Mouse (Mus musculus) limb, embryonic 14.5 days (tissue): ENCODE measurements around the gene Hnf4a. TPM values are rescaled to one million over a fixed set of nuclear protein-coding genes. Genes with fewer than 3 reads are reported as not detected.
"Not testable (repeated sequence)": the region's sequence is repeated elsewhere in the genome, so short reads cannot be mapped to it uniquely, and the experiment has no call there.

Experiments
- ATAC-seq: fragments of 200-750 bp; cut with Nextera tagmentation; 2 replicates; pipeline ENCODE4 v1.8.0; 2017; ENCODE audit warnings: low read depth, moderate number of reproducible peaks, moderate TSS enrichment; ENCODE audit not compliant: low FRiP score
- DNase-seq: peaks from one replicate; pipeline ENCODE4 v3.0.0-alpha.2; 2015; ENCODE audit warnings: low spot score
- H3K27ac ChIP-seq: fragments of 300-500 bp; sonication (generic); replicated peaks from 2 replicates; pipeline ENCODE4 v1.5.1; 2014; ENCODE audit warnings: low read depth, mild to moderate bottlenecking, low read length, moderate library complexity, mixed read lengths
- H3K27me3 ChIP-seq: fragments of 300-500 bp; sonication (generic); 2 replicates; pipeline ENCODE4 v1.6.1; 2014; ENCODE audit warnings: low read length, mixed read lengths; ENCODE audit not compliant: control insufficient read depth, insufficient read depth
- H3K36me3 ChIP-seq: fragments of 300-500 bp; sonication (generic); 2 replicates; pipeline ENCODE4 v1.6.1; 2014; ENCODE audit warnings: mild to moderate bottlenecking, low read length, moderate library complexity, mixed read lengths; ENCODE audit not compliant: control insufficient read depth, insufficient read depth
- H3K4me1 ChIP-seq: fragments of 300-500 bp; sonication (generic); 2 replicates; pipeline ENCODE4 v1.6.1; 2014; ENCODE audit warnings: antibody characterized with exemption, low read length, mixed read lengths; ENCODE audit not compliant: control insufficient read depth, insufficient read depth
- H3K4me2 ChIP-seq: fragments of 300-500 bp; sonication (generic); replicated peaks from 2 replicates; pipeline ENCODE4 v1.6.1; 2014; ENCODE audit warnings: low read depth, mild to moderate bottlenecking, low read length, moderate library complexity; ENCODE audit not compliant: severe bottlenecking
- H3K4me3 ChIP-seq: fragments of 300-500 bp; sonication (generic); replicated peaks from 2 replicates; pipeline ENCODE4 v1.5.1; 2014; ENCODE audit warnings: low read length
- H3K9ac ChIP-seq: fragments of 300-500 bp; sonication (generic); 2 replicates; pipeline ENCODE4 v1.6.1; 2014; ENCODE audit warnings: mild to moderate bottlenecking, low read depth, low read length, moderate library complexity; ENCODE audit not compliant: severe bottlenecking
- H3K9me3 ChIP-seq: fragments of 300-500 bp; sonication (generic); 2 replicates; pipeline ENCODE4 v1.6.1; 2016; ENCODE audit warnings: low read length; ENCODE audit not compliant: control insufficient read depth
- POLR2A ChIP-seq: fragments of 200-500 bp; IDR thresholded peaks from 2 replicates; pipeline ENCODE4 v1.8.0; 2012; ENCODE audit warnings: inconsistent platforms, mild to moderate bottlenecking, moderate library complexity, borderline replicate concordance; ENCODE audit not compliant: insufficient read depth, insufficient read length; ENCODE audit errors: extremely low read depth
- WGBS: fragments of 180-500 bp; shearing (Covaris S2); extraction: QIAGEN DNeasy Blood & Tissue Kit; methylation state at CpG from one replicate; pipeline ENCODE4 v1.1.7; 2014; 5-methylcytosine and 5-hydroxymethylcytosine counted together
- polyA plus RNA-seq, 2 experiments: library from polyadenylated mRNA; depleted of rRNA in 1 of 2; stranded (reverse) in 1 of 2; unstranded in 1 of 2; fragments of >200 nt; fragmentation: Nextera tagmentation in 1 of 2; extraction: Ambion mirVana in 1 of 2; gene quantifications; 2 replicates each; pipeline versions ENCODE4 v1.2.1 to v1.2.3; 2012 to 2014

The Hnf4a gene
- 0.12 and 0.20 TPM in 2 replicates for polyA plus RNA-seq (2012; rRNA removed)
- polyA plus RNA-seq (2014; fragmentation: Nextera tagmentation; extraction: Ambion mirVana) = not detected in 2 replicates

GRCm38 (mm10) chr2:163506300-163507004 lies at the start of gene Hnf4a:
TSS of gene Hnf4a (plus strand) at chr2:163506808.
- no peaks in the 10 kb centered on the region for H3K27me3 ChIP-seq
- H3K4me2 ChIP-seq = no peak within 1 kb of the TSS
- WGBS = 76% methylated on average over 10 of the region's 10 CpGs
- no peaks in the 10 kb centered on the region for H3K4me1 ChIP-seq
- DNase-seq (no peak), ATAC-seq (no peak)
- H3K9ac ChIP-seq = no peak within 1 kb of the TSS
- no peaks in the 10 kb centered on the region for H3K36me3 ChIP-seq
- no peak within 1 kb of the TSS for H3K27ac ChIP-seq
- no peak within 1 kb of the TSS for H3K4me3 ChIP-seq
- TF ChIP-seq POLR2A = no peak
- no peaks in the 10 kb centered on the region for H3K9me3 ChIP-seq

DNA sequence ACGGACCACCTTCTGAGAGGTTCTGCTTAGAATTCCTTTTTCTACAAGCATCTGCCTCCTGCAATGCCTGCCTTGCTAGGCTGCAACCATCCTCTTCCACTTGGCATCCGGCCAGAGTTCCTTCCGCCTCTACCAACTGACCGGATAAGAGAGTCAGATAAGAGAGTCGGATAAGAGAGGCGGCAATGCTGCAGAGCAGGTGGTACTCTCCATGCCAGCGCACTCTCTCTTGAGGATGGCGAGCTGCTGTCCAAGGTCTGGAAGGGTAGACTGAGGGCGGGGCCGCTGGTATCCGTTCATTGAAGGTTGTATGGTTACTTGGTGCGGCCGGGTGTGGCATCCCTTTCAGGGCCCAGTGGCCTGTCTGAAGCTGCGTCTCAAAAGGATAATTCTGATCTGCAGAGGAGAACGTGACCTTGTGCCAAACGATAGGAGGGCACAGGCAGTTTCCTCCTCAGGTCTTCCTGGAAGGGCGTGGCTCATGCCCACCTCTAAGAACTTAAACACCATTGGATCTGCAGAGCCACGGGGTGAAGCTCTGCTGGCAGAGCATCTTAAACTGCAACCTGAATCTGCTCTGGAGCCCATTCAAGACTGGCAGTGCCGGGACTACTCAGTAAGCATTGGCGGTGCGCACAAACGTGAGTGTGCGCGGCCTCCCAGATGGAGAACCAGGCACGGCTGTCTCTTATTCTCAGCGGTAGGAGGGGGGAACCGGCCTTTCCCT lies 47.9 kb upstream of the Hnf4a start:
- TF ChIP-seq POLR2A = no peak
- ATAC-seq = no peak
- no peak for DNase-seq
- H3K4me3 ChIP-seq = no peak overlapping the region
- no peak overlapping the region for H3K9ac ChIP-seq
- H3K27ac ChIP-seq = no peak overlapping the region
- no peaks in the 10 kb centered on the region for H3K36me3 ChIP-seq
- no peak overlapping the region for H3K4me2 ChIP-seq
- no peaks in the 10 kb centered on the region for H3K27me3 ChIP-seq
- H3K9me3 ChIP-seq = no peaks in the 10 kb centered on the region
- no peaks in the 10 kb centered on the region for H3K4me1 ChIP-seq
- 51% methylated on average over 27 of the region's 27 CpGs for WGBS

GRCm38 (mm10) chr2:163459380-163459779 lies 47.2 kb upstream of the Hnf4a start:
- WGBS = 45% methylated on average over 10 of the region's 10 CpGs
- DNase-seq (no peak), ATAC-seq (no peak)

GRCm38 (mm10) chr2:163460622-163461021 lies 46.0 kb upstream of the Hnf4a start:
- Histone ChIP-seq H3K4me3 (no peak overlapping the region), H3K9ac (no peak overlapping the region), H3K4me2 (no peak overlapping the region), H3K36me3 (no peaks in the 10 kb centered on the region), H3K9me3 (no peaks in the 10 kb centered on the region), H3K27ac (no peak overlapping the region), H3K4me1 (no peaks in the 10 kb centered on the region), H3K27me3 (no peaks in the 10 kb centered on the region)
- DNase-seq (no peak), ATAC-seq (no peak)
- TF ChIP-seq POLR2A = no peak
- 90% methylated on average over 8 of the region's 8 CpGs for WGBS

More at GRCm38 (mm10) chr2:163459380-163459779, 47.2 kb upstream of the Hnf4a start:
- no peak overlapping the region for H3K4me3 ChIP-seq
- no peaks in the 10 kb centered on the region for H3K36me3 ChIP-seq
- H3K27ac ChIP-seq = no peak overlapping the region
- H3K27me3 ChIP-seq = no peaks in the 10 kb centered on the region
- TF ChIP-seq POLR2A = no peak
- no peak overlapping the region for H3K9ac ChIP-seq
- H3K4me2 ChIP-seq = no peak overlapping the region
- no peaks in the 10 kb centered on the region for H3K9me3 ChIP-seq
- H3K4me1 ChIP-seq = no peaks in the 10 kb centered on the region

DNA sequence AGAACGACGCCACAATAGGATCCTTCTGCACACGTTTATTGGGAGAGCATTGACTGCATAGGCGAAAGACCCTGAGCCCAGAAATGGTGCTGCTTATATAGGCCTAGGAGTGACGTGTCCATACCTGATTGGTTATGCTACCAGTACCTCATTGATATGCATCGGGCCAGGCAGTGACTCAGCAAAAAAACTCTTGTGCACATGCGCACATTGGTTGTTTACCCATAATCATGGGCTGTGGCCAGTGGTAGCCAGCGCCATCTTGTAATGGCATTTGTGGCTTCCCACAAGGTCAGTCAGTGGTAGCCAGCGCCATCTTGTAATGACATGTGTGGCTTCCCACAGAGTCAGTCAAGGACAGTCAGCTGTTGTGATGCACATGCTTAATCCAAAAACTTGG lies 45.3 kb upstream of the Hnf4a start:
- H3K9ac ChIP-seq, H3K4me1 ChIP-seq, H3K4me3 ChIP-seq, H3K9me3 ChIP-seq, DNase-seq, H3K4me2 ChIP-seq, H3K27ac ChIP-seq, ATAC-seq, H3K36me3 ChIP-seq, H3K27me3 ChIP-seq: not testable (repeated sequence)
- WGBS = 94% methylated on average over 8 of the region's 9 CpGs
